Mouse (Mus musculus) CH12.LX (cell line): ENCODE measurements around the gene Popdc2.

Source experiments
- CTCF ChIP-seq, 2 experiments: IDR thresholded peaks in 1 of 2; conservative IDR thresholded peaks in 1 of 2; 2 replicates each; pipeline ENCODE4 v1.5.1; 2011 to 2012; ENCODE audit warnings: low read depth in 2 of 2, low read length in 2 of 2, improper control_type of control experiment in 1 of 2, inconsistent platforms in 1 of 2, mild to moderate bottlenecking in 1 of 2, moderate library complexity in 1 of 2
- MAX ChIP-seq: IDR thresholded peaks from 2 replicates; pipeline ENCODE4 v1.6.1; 2011; ENCODE audit warnings: low read length, improper control_type of control experiment
- MYC ChIP-seq: IDR thresholded peaks from 2 replicates; pipeline ENCODE4 v1.6.1; 2011; ENCODE audit warnings: low read depth, mild to moderate bottlenecking, improper control_type of control experiment, low read length
- NELFE ChIP-seq: IDR thresholded peaks from 2 replicates; pipeline ENCODE4 v1.6.1; 2011; ENCODE audit warnings: low read depth, low read length, improper control_type of control experiment
- POLR2A ChIP-seq: IDR thresholded peaks from 2 replicates; pipeline ENCODE4 v1.6.1; 2011; ENCODE audit warnings: low read depth, mild to moderate bottlenecking, improper control_type of control experiment, low read length
- POLR2AphosphoS2 ChIP-seq: IDR thresholded peaks from 2 replicates; pipeline ENCODE4 v1.6.1; 2011; ENCODE audit warnings: low read depth, low read length, improper control_type of control experiment
- UBTF ChIP-seq: IDR thresholded peaks from 2 replicates; pipeline ENCODE4 v1.6.1; 2012; ENCODE audit warnings: low read depth, mild to moderate bottlenecking, inconsistent platforms, low read length, improper control_type of control experiment, moderate library complexity

- TF ChIP-seq CTCF (conservative IDR thresholded peaks at IDR 0.05 in 1 of 2, IDR thresholded peaks at IDR 0.05 in 1 of 2; ENCODE audit: low read depth in 2 of 2, low read length in 2 of 2), result no peak
- no peak for TF ChIP-seq MYC
- TF ChIP-seq MAX, result no peak
- no peak for TF ChIP-seq POLR2A
- TF ChIP-seq NELFE, result no peak
- no peak for TF ChIP-seq POLR2AphosphoS2
- no peak for TF ChIP-seq UBTF
Observed at GRCm38 (mm10) chr16:38383683-38384082, 21.7 kb downstream of the Popdc2 start.
